Mouse (Mus musculus): ENCODE measurements around the gene Rbfox3. TPM values are rescaled to one million over a fixed set of nuclear protein-coding genes. Genes with fewer than 3 reads are reported as not detected.

Gene Rbfox3
- polyA plus RNA-seq, 1 experiment from 2014 or later: 12.6 TPM

- 94% methylated on average over 8 of the region's 8 CpGs for WGBS
- no peak for ATAC-seq (ENCODE audit: low FRiP score)
- Histone ChIP-seq H3K27me3 (ENCODE audit: control insufficient read depth, insufficient read depth, low read length) (no peaks in the 10 kb centered on the region), H3K36me3 (ENCODE audit: control insufficient read depth, insufficient read depth, low read length) (no peaks in the 10 kb centered on the region), H3K27ac (ENCODE audit: low read depth, low read length) (no peak overlapping the region), H3K9ac (ENCODE audit: low read depth, low read length) (no peak overlapping the region), H3K4me1 (replicated peaks; ENCODE audit: control insufficient read depth, insufficient read depth, low read length) (no peaks in the 10 kb centered on the region; the same call in 1 of the 2 replicates), H3K4me2 (replicated peaks; ENCODE audit: low read depth, low read length) (no peak overlapping the region), H3K4me3 (ENCODE audit: low read depth, low read length) (no peak overlapping the region), H3K9me3 (ENCODE audit: control insufficient read depth, low read length) (no peaks in the 10 kb centered on the region)
- no peak for DNase-seq (ENCODE audit: low spot score)
These were observed 152.2 kb downstream of the Rbfox3 start for GRCm38 (mm10) chr11:118759228-118759627.

- WGBS: 88% methylated on average over 10 of the region's 10 CpGs
- no peak for ATAC-seq (ENCODE audit: low FRiP score)
These were observed 153.0 kb downstream of the Rbfox3 start for GRCm38 (mm10) chr11:118758277-118758990.

GRCm38 (mm10) chr11:118757488-118757887, 153.9 kb downstream of the Rbfox3 start:
- Histone ChIP-seq H3K27me3 (ENCODE audit: control insufficient read depth, insufficient read depth, low read length) (no peaks in the 10 kb centered on the region), H3K4me3 (ENCODE audit: low read depth, low read length) (no peak overlapping the region), H3K9ac (ENCODE audit: low read depth, low read length) (no peak overlapping the region), H3K4me1 (replicated peaks; ENCODE audit: control insufficient read depth, insufficient read depth, low read length) (no peaks in the 10 kb centered on the region; the same call in 1 of the 2 replicates), H3K36me3 (ENCODE audit: control insufficient read depth, insufficient read depth, low read length) (no peaks in the 10 kb centered on the region), H3K27ac (ENCODE audit: low read depth, low read length) (no peak overlapping the region), H3K9me3 (ENCODE audit: control insufficient read depth, low read length) (no peaks in the 10 kb centered on the region), H3K4me2 (replicated peaks; ENCODE audit: low read depth, low read length) (no peak overlapping the region)
- DNase-seq (ENCODE audit: low spot score) (no peak), ATAC-seq (ENCODE audit: low FRiP score) (no peak)
- WGBS: 83% methylated on average over 1 of the region's 1 CpGs

More at GRCm38 (mm10) chr11:118758277-118758990, 153.0 kb downstream of the Rbfox3 start:
- Histone ChIP-seq H3K27me3 (ENCODE audit: control insufficient read depth, insufficient read depth, low read length) (no peaks in the 10 kb centered on the region), H3K4me2 (replicated peaks; ENCODE audit: low read depth, low read length) (no peak overlapping the region), H3K9ac (ENCODE audit: low read depth, low read length) (no peak overlapping the region), H3K9me3 (ENCODE audit: control insufficient read depth, low read length) (no peaks in the 10 kb centered on the region), H3K4me3 (ENCODE audit: low read depth, low read length) (no peak overlapping the region), H3K4me1 (replicated peaks; ENCODE audit: control insufficient read depth, insufficient read depth, low read length) (no peaks in the 10 kb centered on the region; the same call in 1 of the 2 replicates), H3K36me3 (ENCODE audit: control insufficient read depth, insufficient read depth, low read length) (no peaks in the 10 kb centered on the region), H3K27ac (ENCODE audit: low read depth, low read length) (no peak overlapping the region)
- DNase-seq (ENCODE audit: low spot score): no peak

GRCm38 (mm10) chr11:118755003-118755402, 156.4 kb downstream of the Rbfox3 start:
- no peaks in the 10 kb centered on the region; the same call in 1 of the 2 replicates for H3K4me1 ChIP-seq (replicated peaks; ENCODE audit: control insufficient read depth, insufficient read depth, low read length)
- H3K9ac ChIP-seq (ENCODE audit: low read depth, low read length): no peak overlapping the region
- no peaks in the 10 kb centered on the region for H3K36me3 ChIP-seq (ENCODE audit: control insufficient read depth, insufficient read depth, low read length)
- H3K27ac ChIP-seq (ENCODE audit: low read depth, low read length): no peak overlapping the region
- no peak overlapping the region for H3K4me2 ChIP-seq (replicated peaks; ENCODE audit: low read depth, low read length)
- 84% methylated on average over 17 of the region's 17 CpGs for WGBS
- no peaks in the 10 kb centered on the region for H3K9me3 ChIP-seq (ENCODE audit: control insufficient read depth, low read length)
- no peak overlapping the region for H3K4me3 ChIP-seq (ENCODE audit: low read depth, low read length)
- no peaks in the 10 kb centered on the region for H3K27me3 ChIP-seq (ENCODE audit: control insufficient read depth, insufficient read depth, low read length)
- ATAC-seq (ENCODE audit: low FRiP score): no peak
- DNase-seq (ENCODE audit: low spot score): no peak

DNA sequence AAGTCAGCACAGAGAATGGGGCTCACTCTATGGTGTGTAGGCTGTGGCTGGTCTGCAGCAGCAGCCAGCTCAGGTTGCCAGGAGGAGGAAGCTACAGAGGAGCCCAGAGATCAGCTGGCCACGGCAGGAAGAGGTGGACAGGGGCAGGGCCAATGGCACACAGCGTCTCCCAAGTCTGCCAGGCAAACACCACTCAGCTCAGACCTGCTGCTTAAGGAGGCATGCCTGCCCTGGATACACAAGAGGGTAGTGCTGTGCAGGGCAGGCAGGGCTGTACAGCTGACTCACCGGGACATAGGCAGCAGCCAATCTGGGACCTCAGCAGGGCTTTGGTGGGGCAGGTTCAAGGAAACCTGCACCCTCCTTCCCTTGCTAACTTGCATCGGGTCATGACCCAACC, 156.9 kb downstream of the Rbfox3 start:
- ATAC-seq (ENCODE audit: low FRiP score) (no peak), DNase-seq (ENCODE audit: low spot score) (no peak)
- H3K27ac ChIP-seq (ENCODE audit: low read depth, low read length): no peak overlapping the region
- H3K9me3 ChIP-seq (ENCODE audit: control insufficient read depth, low read length): no peaks in the 10 kb centered on the region
- H3K27me3 ChIP-seq (ENCODE audit: control insufficient read depth, insufficient read depth, low read length): no peaks in the 10 kb centered on the region
- no peak overlapping the region for H3K4me3 ChIP-seq (ENCODE audit: low read depth, low read length)
- 63% methylated on average over 4 of the region's 4 CpGs for WGBS
- no peaks in the 10 kb centered on the region; the same call in 1 of the 2 replicates for H3K4me1 ChIP-seq (replicated peaks; ENCODE audit: control insufficient read depth, insufficient read depth, low read length)
- H3K36me3 ChIP-seq (ENCODE audit: control insufficient read depth, insufficient read depth, low read length): no peaks in the 10 kb centered on the region
- H3K9ac ChIP-seq (ENCODE audit: low read depth, low read length): no peak overlapping the region
- H3K4me2 ChIP-seq (replicated peaks; ENCODE audit: low read depth, low read length): no peak overlapping the region

- Histone ChIP-seq H3K4me2 (replicated peaks; ENCODE audit: low read depth, low read length) (no peak overlapping the region), H3K27me3 (ENCODE audit: control insufficient read depth, insufficient read depth, low read length) (no peaks in the 10 kb centered on the region), H3K27ac (ENCODE audit: low read depth, low read length) (0 out of 2 replicates have a peak overlapping the region, but pooled peaks have one; percentile 0), H3K36me3 (ENCODE audit: control insufficient read depth, insufficient read depth, low read length) (no peaks in the 10 kb centered on the region), H3K4me3 (ENCODE audit: low read depth, low read length) (no peak overlapping the region), H3K9me3 (ENCODE audit: control insufficient read depth, low read length) (no peaks in the 10 kb centered on the region), H3K9ac (ENCODE audit: low read depth, low read length) (no peak overlapping the region), H3K4me1 (replicated peaks; ENCODE audit: control insufficient read depth, insufficient read depth, low read length) (no peaks in the 10 kb centered on the region; the same call in 1 of the 2 replicates)
- no peak for DNase-seq (ENCODE audit: low spot score)
- WGBS: 73% methylated on average over 7 of the region's 7 CpGs
- ATAC-seq (ENCODE audit: low FRiP score): no peak
These were observed 159.3 kb downstream of the Rbfox3 start for GRCm38 (mm10) chr11:118751879-118752616.

DNA sequence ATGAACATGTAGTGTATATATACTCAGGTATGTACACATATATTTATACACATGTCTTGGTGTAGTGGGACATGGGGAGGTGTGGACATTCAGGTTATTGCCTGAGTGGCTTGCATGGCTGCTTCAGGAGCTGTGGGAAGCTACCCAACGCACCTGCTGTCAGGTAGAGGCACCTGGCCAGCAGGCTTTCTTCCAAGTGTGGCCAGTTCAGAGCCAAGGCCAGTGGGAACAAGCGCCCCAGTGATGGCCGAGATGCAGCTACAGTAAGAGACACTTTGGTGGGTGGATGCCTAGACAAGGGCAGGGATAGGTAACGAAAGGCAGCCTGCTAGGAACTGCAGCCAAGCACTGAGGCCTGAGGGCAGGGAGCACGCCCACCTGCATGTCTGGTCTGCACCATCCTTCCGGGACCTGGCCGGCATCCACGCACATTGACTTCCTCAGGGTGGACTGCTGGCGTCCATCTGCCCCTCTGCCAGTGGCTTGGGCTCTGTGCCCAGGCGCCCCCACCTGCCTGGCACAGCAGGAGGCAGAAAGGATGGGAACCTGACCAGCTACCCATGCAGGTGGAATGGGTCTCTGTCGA, 160.6 kb downstream of the Rbfox3 start:
- H3K36me3 ChIP-seq (ENCODE audit: control insufficient read depth, insufficient read depth, low read length): no peaks in the 10 kb centered on the region
- H3K27me3 ChIP-seq (ENCODE audit: control insufficient read depth, insufficient read depth, low read length): no peaks in the 10 kb centered on the region
- no peak overlapping the region for H3K27ac ChIP-seq (ENCODE audit: low read depth, low read length)
- H3K4me2 ChIP-seq (replicated peaks; ENCODE audit: low read depth, low read length): no peak overlapping the region
- H3K9ac ChIP-seq (ENCODE audit: low read depth, low read length): no peak overlapping the region
- WGBS: 82% methylated on average over 11 of the region's 11 CpGs
- no peak overlapping the region for H3K4me3 ChIP-seq (ENCODE audit: low read depth, low read length)
- H3K9me3 ChIP-seq (ENCODE audit: control insufficient read depth, low read length): no peaks in the 10 kb centered on the region
- no peaks in the 10 kb centered on the region; the same call in 1 of the 2 replicates for H3K4me1 ChIP-seq (replicated peaks; ENCODE audit: control insufficient read depth, insufficient read depth, low read length)
- no peak for ATAC-seq (ENCODE audit: low FRiP score)
- DNase-seq (ENCODE audit: low spot score): no peak

- Histone ChIP-seq H3K9me3 (ENCODE audit: control insufficient read depth, low read length) (no peaks in the 10 kb centered on the region), H3K27me3 (ENCODE audit: control insufficient read depth, insufficient read depth, low read length) (no peaks in the 10 kb centered on the region), H3K4me1 (replicated peaks; ENCODE audit: control insufficient read depth, insufficient read depth, low read length) (peaks cover 7% of the 10 kb centered on the region), H3K27ac (ENCODE audit: low read depth, low read length) (no peak overlapping the region), H3K36me3 (ENCODE audit: control insufficient read depth, insufficient read depth, low read length) (no peaks in the 10 kb centered on the region), H3K9ac (ENCODE audit: low read depth, low read length) (no peak overlapping the region), H3K4me3 (ENCODE audit: low read depth, low read length) (no peak overlapping the region), H3K4me2 (replicated peaks; ENCODE audit: low read depth, low read length) (no peak overlapping the region)
- DNase-seq (ENCODE audit: low spot score) (no peak), ATAC-seq (ENCODE audit: low FRiP score) (no peak)
- 90% methylated on average over 1 of the region's 1 CpGs for WGBS
These were observed 161.9 kb downstream of the Rbfox3 start for GRCm38 (mm10) chr11:118749541-118749940.

All from hindbrain, embryonic 11.5 days (tissue).